Mouse (Mus musculus) kidney, adult 8-10 months (tissue): ENCODE measurements around the gene Cnnm4.

ENCODE experiments used
- DNase-seq, 2 experiments: peaks; one replicate each; pipeline ENCODE4 v3.0.0; 2022

Gene Cnnm4

DNA sequence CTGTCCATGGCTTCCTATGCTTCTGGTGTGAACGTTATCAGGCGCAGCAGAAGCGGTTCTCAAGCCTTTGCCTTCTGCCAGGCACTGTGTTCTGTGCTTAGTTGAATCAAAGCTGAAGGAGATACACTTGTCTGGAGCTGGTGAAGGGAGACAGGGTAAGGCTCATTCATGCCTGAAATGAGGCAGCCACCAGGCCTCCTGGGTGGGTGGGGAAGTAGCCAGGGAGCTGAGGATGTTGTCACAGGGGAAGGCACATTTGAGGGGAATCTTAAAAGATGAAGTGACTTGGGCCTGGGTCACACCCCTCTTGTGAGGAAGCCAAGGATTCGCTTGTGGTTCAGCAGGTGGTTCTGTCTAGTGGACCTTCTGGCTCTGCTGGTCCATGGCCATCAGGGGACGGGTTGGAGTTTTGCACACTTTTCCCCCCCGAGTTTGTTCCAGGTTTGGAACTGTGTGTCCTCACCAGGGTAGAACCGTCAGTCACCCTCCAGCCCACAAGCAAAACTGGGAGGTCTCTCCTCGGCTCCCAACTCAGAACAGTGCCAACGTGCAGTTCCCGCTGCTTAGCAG is 1.9 kb downstream of the Cnnm4 start:
- no peak for DNase-seq

GRCm38 (mm10) chr1:36474646-36475045 is 3.2 kb downstream of the Cnnm4 start:
- DNase-seq, result peak; percentile 80 to 83

DNA sequence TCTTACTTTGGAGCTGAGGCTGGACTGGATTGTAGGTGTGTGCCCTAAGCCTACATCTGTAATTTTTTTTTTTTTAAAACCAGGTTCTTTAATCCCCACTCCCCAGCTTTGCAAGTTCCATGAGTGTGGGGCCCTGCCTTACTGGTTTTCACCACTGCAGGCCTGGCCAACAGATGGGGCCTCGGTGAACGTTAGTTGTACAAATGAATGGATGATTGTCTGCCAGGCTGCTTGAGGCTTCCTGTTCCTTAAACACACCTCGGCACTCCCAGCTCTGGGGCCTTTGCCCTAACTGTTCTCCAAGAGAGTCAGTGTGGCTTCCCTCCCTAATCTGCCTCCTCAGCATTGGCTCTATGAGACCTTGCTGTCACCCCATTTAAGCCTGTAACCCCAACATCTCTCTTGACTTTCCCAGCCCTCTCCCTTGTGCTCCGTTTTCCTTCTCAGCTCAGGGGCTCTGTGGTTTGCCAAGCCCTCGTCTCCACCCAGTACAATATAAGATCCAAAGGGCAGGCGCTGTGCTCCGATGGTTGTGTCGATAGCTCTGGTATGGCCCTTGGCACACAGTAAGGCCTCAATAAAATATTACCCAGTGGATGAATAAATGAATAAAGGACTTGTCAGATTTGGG is 4.2 kb downstream of the Cnnm4 start:
- DNase-seq, result peak; percentile 43 to 64

- DNase-seq, result peak; percentile 68 to 77
These were observed 5.0 kb downstream of the Cnnm4 start for GRCm38 (mm10) chr1:36476426-36476825.

GRCm38 (mm10) chr1:36478343-36478795 is 6.9 kb downstream of the Cnnm4 start:
- peak; percentile 44 to 68 for DNase-seq

DNA sequence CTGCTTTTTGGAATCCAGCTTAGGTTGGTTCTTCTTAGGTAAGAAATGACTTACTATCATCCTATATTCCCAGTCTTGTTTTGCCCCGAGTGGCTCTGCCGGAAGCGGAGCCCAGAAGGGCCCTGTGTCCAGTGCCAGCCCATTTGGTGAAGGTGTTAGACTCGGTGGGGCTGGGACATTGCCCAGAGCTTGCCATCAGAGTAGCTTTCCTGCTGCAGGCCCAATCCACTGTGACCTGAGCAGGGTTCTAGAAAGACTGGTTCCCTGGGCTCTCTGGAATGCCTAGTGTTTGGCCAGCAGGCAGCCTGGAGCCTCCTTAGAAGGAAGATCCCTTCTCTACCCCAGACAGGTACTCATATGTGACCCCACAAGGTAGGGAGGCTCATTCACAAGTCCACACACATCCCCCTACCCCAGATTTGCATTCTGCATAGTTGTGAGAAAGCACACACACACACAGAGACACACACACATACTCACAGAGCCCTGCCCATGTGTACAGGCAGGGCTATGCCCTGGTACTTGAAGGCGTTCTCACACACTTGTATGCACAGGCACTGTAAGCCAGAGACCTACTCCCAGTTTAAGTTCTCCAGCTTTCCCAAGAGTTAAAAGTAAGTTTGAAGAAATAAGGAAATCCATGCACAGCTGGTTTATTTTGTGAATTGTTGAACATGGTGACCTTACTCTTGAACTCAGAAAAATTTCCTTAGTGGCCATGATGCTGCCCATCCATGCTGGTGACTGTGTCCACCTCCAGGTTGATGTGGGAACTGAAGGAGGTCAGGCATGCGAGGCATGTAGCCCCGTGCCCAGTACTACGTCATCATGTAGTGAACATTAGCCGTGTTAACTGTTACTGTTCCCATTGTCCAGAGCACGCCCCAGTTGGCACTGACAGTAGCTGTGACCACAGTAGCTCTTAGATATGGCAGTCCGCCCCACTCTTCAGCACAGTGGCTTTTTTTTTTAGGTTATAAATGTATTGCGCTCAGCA is 8.8 kb downstream of the Cnnm4 start:
- no peak for DNase-seq

DNA sequence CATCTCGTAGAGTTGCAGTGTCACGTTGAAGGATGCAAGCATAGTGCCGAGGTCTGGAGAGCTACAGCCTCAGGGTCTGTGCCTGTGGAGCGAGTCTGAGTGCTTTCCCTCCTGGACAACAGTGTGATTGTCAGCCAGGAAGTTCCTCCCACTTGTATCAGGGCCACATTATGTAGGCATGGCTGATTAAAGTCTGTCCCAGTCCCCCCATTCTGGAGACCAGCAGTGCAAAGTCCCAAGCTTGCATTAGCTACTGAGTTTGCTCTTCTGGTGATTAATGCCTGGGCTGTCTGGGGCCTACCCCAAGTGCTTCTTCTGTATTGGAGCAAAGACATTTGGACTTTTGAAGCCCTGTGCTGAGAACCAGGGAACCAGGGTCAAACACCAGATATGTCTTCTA is 12.4 kb downstream of the Cnnm4 start:
- DNase-seq, result no peak

GRCm38 (mm10) chr1:36485080-36485479 is 13.7 kb downstream of the Cnnm4 start:
- no peak for DNase-seq

GRCm38 (mm10) chr1:36487111-36487510 is 15.7 kb downstream of the Cnnm4 start:
- DNase-seq, result no peak

- DNase-seq, result no peak
These were observed 18.2 kb downstream of the Cnnm4 start for GRCm38 (mm10) chr1:36489661-36490060.

GRCm38 (mm10) chr1:36492416-36493139 is 21.2 kb downstream of the Cnnm4 start:
- peak; percentile 66 to 70 for DNase-seq

DNA sequence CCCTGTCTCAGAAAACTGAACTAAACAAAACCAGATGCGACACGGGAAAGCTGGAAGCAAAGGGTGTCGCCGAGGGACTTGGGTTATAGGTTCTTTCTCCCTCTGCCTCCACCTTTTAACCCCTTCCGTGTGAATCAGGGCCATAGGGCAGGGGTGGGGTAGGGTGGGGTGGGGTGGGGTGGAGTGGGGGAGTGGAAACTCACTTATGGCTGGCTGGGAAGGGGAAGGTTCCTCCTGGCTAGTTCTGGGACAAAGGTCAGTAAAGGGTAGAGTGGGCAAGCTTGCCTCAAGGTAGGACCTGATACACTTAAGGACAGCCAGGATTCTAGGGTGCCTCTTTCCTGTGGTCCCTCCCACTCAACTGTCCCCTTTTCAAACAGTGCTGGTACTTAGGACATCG is 21.9 kb downstream of the Cnnm4 start:
- no peak for DNase-seq

GRCm38 (mm10) chr1:36496719-36497118 is 25.3 kb downstream of the Cnnm4 start:
- peak in 1 of 2 experiments; percentile 43 for DNase-seq

DNA sequence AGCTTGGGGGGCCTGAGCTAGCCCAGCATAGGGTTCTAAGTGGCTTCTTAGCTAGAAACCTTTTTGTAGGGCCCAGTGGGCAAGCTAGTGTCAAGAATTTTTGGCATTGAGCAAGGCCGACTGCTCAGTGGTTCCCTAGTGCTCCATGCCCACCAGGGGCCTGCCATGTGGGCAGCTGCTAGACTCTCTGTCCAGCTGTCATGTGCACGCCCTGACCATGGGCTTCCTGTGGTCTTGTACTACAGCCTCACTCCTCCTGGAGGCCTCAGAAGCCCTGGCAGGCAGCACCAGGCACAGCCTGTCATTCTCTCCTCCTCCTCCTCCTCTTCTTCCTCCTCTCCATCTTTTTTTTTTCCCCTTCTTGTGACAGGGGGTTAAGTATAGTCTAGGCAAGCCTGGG is 25.9 kb downstream of the Cnnm4 start:
- DNase-seq, result no peak

- DNase-seq, result peak; percentile 55 to 88
These were observed 29.8 kb downstream of the Cnnm4 start for GRCm38 (mm10) chr1:36501261-36501660.

DNA sequence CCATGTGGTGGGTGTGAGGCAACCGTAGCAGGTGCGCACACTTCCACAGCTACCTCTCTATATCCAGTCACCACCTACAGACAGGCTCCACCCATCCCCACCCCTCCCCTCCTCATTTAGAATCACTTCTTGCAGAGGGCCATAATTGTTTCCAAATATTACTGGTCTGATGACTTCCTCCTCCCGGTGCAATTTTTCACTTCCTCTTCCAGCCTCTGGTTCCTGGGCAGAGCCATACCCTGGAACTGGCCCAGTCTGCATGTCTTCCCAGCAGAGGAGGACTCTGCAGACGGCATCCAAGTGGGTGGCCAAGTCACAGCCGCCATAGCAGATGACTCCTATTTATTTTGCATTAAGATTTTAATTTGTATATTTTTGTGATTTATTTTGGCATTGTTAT is 36.8 kb downstream of the Cnnm4 start:
- DNase-seq, result no peak

DNA sequence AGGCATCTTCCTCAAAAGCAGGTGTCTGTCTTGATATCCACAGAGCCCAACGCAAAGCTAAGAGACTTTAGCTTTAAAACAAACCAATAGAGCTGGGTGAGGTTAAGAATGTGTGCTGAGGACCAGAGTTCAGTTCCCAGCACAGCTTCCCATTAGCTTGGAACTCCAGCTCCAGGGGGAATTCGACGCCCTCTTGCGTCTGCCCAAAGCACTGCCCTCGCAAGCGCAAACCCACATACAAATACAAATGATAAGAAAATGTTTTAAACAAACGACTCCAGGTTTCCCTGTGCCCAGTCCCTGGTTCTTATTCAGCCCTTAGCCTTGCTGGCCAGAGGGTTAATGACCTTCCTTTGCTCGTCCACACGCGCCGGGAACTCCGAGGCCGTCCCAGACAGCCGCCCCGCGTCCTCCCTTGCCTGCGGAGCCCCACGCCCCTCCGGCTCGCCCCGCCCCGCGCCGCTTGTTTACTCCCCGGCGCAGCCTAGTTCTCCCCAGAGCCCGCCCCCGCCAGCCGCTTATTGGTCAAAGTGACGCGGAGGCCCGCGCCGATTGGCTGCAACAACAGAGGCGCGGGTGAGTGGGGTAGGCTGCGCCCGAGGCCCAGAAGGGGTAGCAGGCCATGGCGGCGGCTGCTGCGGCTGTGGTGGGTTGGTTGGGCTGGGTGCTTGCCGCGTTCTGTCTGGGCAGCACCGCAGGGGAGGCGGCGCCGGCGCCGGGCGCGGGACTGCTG is 40.0 kb downstream of the Cnnm4 start, which contains the start of gene Cnnm3:
Gene Cnnm3 (plus strand): TSS at position 579 of the 733 bp plus-strand sequence.
- DNase-seq, result peak; percentile 99

DNA sequence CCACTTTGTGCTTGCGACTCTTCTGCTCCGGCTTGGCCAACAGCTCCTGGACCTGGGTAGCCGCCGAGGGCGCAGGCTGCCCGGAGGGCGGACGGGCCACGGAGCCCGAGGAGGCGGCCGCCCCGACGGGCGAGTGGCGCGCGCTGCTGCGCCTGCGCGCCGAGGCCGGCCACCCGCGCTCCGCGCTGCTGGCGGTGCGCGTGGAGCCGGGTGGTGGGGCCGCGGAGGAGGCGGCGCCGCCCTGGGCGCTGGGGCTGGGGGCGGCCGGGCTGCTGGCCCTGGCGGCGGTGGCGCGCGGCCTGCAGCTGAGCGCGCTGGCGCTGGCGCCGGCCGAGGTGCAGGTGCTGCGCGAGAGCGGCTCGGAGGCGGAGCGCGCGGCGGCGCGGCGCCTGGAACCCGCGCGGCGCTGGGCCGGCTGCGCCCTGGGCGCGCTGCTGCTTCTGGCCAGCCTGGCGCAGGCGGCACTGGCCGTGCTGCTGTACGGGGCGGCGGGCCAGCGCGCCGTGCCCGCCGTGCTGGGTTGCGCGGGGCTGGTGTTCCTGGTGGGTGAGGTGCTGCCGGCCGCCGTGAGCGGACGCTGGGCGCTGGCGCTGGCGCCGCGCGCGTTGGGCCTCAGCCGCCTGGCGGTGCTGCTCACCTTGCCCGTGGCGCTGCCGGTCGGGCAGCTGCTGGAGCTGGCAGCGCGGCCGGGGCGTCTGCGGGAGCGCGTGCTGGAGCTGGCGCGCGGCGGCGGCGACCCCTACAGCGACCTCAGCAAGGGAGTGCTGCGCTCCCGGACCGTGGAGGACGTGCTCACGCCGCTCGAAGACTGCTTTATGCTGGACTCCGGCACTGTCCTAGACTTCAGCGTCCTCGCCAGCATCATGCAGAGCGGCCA is 40.9 kb downstream of the Cnnm4 start:
- DNase-seq, result peak in 1 of 2 experiments; percentile 27

DNA sequence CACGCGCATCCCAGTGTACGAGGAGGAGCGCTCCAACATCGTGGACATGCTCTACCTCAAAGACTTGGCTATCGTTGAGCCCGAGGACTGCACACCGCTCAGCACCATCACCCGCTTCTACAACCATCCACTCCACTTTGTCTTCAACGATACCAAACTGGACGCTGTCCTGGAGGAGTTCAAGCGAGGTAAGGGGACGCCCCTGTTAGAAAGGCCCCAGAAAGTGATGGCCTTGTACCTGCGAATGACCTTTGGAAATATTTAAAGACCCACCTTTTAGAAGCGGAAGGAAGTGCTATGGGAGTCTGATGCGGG is 41.5 kb downstream of the Cnnm4 start:
- DNase-seq, result no peak

DNA sequence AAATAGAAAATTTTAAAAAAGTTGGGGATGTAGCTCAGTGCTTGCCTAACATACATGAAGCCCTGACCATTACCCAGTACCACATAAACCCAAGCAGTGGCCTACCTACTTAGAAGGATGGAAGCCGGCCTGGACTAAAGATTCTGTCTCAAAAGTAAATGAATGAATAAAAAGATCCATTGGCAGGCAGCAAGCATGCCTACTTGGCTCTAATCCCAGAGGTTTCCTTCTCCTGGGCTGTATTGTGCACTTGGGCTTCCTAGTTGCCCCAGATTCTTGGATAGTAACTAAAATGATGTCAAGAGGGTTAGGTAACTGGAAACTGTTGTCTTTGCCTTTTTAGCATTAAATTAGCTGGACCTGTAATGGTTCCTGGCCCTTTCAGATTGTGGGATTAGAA is 41.9 kb downstream of the Cnnm4 start:
- peak in 1 of 2 experiments; percentile 43 for DNase-seq

GRCm38 (mm10) chr1:36513718-36514117 is 42.3 kb downstream of the Cnnm4 start:
- DNase-seq, result peak in 1 of 2 experiments; percentile 42
